ENCODE assay signal across 10 mouse cellular contexts in the genomic region with DNA sequence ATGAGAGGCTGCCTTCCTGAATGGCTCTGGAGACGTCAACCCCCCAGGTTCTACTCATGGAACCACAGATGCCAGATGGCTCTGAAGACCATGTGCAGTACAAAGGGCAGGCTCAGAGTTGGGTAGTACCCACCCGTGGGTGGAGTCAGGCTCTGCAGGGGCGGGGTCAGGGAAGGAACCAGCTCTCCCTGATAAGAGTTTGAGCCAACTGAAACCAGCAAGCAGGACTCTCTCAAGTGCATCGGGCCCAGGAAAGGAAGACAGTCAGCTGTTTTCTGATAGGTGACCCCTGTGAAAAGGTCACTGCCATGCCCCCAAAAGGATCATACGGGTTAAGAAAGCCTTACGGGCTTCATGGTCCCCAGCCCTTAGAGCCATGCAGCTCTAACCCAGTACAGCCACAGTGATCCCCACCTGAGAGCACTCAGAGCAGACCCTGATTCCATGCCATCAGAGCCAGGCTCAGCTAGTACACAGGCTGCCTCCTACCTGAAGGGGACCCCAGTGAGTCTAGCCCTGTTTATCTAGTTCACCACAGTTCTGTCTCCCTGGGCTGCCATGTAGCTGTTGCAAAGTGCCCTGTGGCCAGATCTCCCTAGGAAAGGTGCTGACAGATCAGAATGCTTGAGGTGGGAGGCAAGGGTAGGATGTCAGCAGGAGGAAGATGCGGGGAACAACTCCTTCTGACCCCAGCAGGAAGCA. TPM values are rescaled to one million over a fixed set of nuclear protein-coding genes. Genes with fewer than 3 reads are reported as not detected.
A peak's percentile ranks its signal among the peaks of the same experiment; 100 is the strongest.
DNase-seq lines count a peak whose midpoint lies in the region; ATAC-seq and TF ChIP-seq lines count a peak whose summit lies in the region.
"Had no signal": no experiment of that assay in that cellular context is flagged by ENCODE, and none has a peak within 500 bp of the region (broad histone marks: within the 10 kb centered on the region; RNA-seq: fewer than 3 reads in every experiment).

No protein-coding gene starts in this region.

- TF ChIP-seq CTCF in testis, adult 2 months (IDR thresholded peaks at IDR 0.05; ENCODE audit: control insufficient read depth, insufficient read depth, insufficient replicate concordance, low read depth, low read length) = no peak
- TF ChIP-seq CTCF in lung, postnatal 0 days (IDR thresholded peaks at IDR 0.05) = no peak

- ATAC-seq in intestine, embryonic 16.5 days = peak; percentile 73
- ATAC-seq in lung, postnatal 0 days = peak; percentile 23; the same call in 1 of the 2 replicates
- no peak for ATAC-seq in hindbrain, embryonic 16.5 days

- TF ChIP-seq EP300 in lung, postnatal 0 days (IDR thresholded peaks at IDR 0.05) = no peak

- H3K4me3 ChIP-seq in testis, adult 2 months (ENCODE audit: control insufficient read depth, low read depth, low read length) = peak overlapping the region; percentile 78
- no peak overlapping the region for H3K4me3 ChIP-seq in intestine, embryonic 16.5 days (ENCODE audit: low read length)
- H3K4me3 ChIP-seq in lung, postnatal 0 days (ENCODE audit: low read depth, low read length) = no peak overlapping the region
- no peak overlapping the region for H3K4me3 ChIP-seq in embryonic facial prominence, embryonic 10.5 days
- no peak overlapping the region for H3K4me3 ChIP-seq in hindbrain, embryonic 16.5 days (ENCODE audit: low read length)

- no peak overlapping the region for H3K4me2 ChIP-seq in intestine, embryonic 16.5 days (ENCODE audit: low read depth, low read length)
- no peak overlapping the region for H3K4me2 ChIP-seq in lung, postnatal 0 days (replicated peaks; ENCODE audit: low read depth, low read length)
- H3K4me2 ChIP-seq in hindbrain, embryonic 16.5 days (ENCODE audit: low read length) = no peak overlapping the region
- H3K4me2 ChIP-seq: hindbrain, embryonic 14.5 days had no signal

- no peaks in the 10 kb centered on the region for H3K27me3 ChIP-seq in testis, adult 2 months (ENCODE audit: control insufficient read depth, insufficient read depth, low read length)
- H3K27me3 ChIP-seq in intestine, embryonic 16.5 days (replicated peaks; ENCODE audit: control insufficient read depth, insufficient read depth, low read length) = no peaks in the 10 kb centered on the region
- no peaks in the 10 kb centered on the region for H3K27me3 ChIP-seq in lung, postnatal 0 days (replicated peaks; ENCODE audit: insufficient read depth, low read length)
- no peaks in the 10 kb centered on the region for H3K27me3 ChIP-seq in embryonic facial prominence, embryonic 10.5 days (replicated peaks; ENCODE audit: low read depth, poor library complexity, severe bottlenecking)
- H3K27me3 ChIP-seq in hindbrain, embryonic 16.5 days (replicated peaks; ENCODE audit: control insufficient read depth, insufficient read depth, low read length) = no peaks in the 10 kb centered on the region

- TF ChIP-seq POLR2A in testis, adult 2 months (IDR thresholded peaks at IDR 0.05; ENCODE audit: control insufficient read depth, low read depth, low read length) = no peak

- H3K27ac ChIP-seq in testis, adult 2 months (ENCODE audit: control insufficient read depth, insufficient read depth, low read depth, low read length) = no peak overlapping the region
- H3K27ac ChIP-seq in intestine, embryonic 16.5 days (ENCODE audit: low read length) = peak overlapping the region; percentile 92
- H3K27ac ChIP-seq in lung, postnatal 0 days (ENCODE audit: low read length) = no peak overlapping the region
- H3K27ac ChIP-seq in embryonic facial prominence, embryonic 10.5 days (replicated peaks) = no peak overlapping the region
- no peak overlapping the region for H3K27ac ChIP-seq in hindbrain, embryonic 16.5 days (ENCODE audit: low read depth, low read length)
- H3K27ac ChIP-seq: hindbrain, embryonic 14.5 days; macrophage had no signal

- DNase-seq in testis, postnatal 14 days (ENCODE audit: low spot score) = no peak
- peak; percentile 31 for DNase-seq in lung, postnatal 0 days (ENCODE audit: low spot score)
- DNase-seq in thymus, postnatal 4 days = peak; percentile 59
- no peak for DNase-seq in embryonic facial prominence, embryonic 10.5 days (ENCODE audit: low spot score)
- no peak for DNase-seq in right cerebral cortex, postnatal 25 days

- H3K9ac ChIP-seq in intestine, embryonic 16.5 days (ENCODE audit: low read depth, low read length) = peak overlapping the region; percentile 38; the same call in 1 of the 2 replicates
- H3K9ac ChIP-seq in lung, postnatal 0 days (replicated peaks; ENCODE audit: low read depth) = no peak overlapping the region
- no peak overlapping the region for H3K9ac ChIP-seq in hindbrain, embryonic 16.5 days (ENCODE audit: low read depth, low read length)
- H3K9ac ChIP-seq: hindbrain, embryonic 14.5 days had no signal

- peaks cover 11% of the 10 kb centered on the region for H3K4me1 ChIP-seq in testis, adult 2 months (ENCODE audit: control insufficient read depth, insufficient read depth, low read length)
- peaks cover 29% of the 10 kb centered on the region for H3K4me1 ChIP-seq in intestine, embryonic 16.5 days (ENCODE audit: control insufficient read depth, insufficient read depth, low read length)
- H3K4me1 ChIP-seq in lung, postnatal 0 days (ENCODE audit: insufficient read depth, low read depth, low read length) = peaks cover 12% of the 10 kb centered on the region
- H3K4me1 ChIP-seq in embryonic facial prominence, embryonic 10.5 days = 0 out of 2 replicates have a peak, but pooled peaks cover 3% of the 10 kb centered on the region
- H3K4me1 ChIP-seq in hindbrain, embryonic 16.5 days (ENCODE audit: control insufficient read depth, insufficient read depth, low read depth, low read length) = peaks cover 7% of the 10 kb centered on the region

- WGBS in intestine, embryonic 16.5 days = 63% methylated on average over 7 of the region's 7 CpGs
- WGBS in lung, postnatal 0 days = 64% methylated on average over 7 of the region's 7 CpGs
- WGBS in embryonic facial prominence, embryonic 10.5 days = 74% methylated on average over 7 of the region's 7 CpGs
- 72% methylated on average over 7 of the region's 7 CpGs for WGBS in hindbrain, embryonic 16.5 days

- H3K36me3 ChIP-seq in testis, adult 2 months (ENCODE audit: control insufficient read depth, insufficient read depth, low read length) = peaks cover 5% of the 10 kb centered on the region
- H3K36me3 ChIP-seq in intestine, embryonic 16.5 days (ENCODE audit: control insufficient read depth, insufficient read depth, low read length) = no peaks in the 10 kb centered on the region
- peaks cover 8% of the 10 kb centered on the region; the same call in 1 of the 2 replicates for H3K36me3 ChIP-seq in lung, postnatal 0 days (ENCODE audit: insufficient read depth, low read length)
- H3K36me3 ChIP-seq in embryonic facial prominence, embryonic 10.5 days (replicated peaks) = peaks cover 10% of the 10 kb centered on the region
- peaks cover 10% of the 10 kb centered on the region for H3K36me3 ChIP-seq in hindbrain, embryonic 16.5 days (ENCODE audit: control insufficient read depth, insufficient read depth, low read length)

- H3K9me3 ChIP-seq in intestine, embryonic 16.5 days (ENCODE audit: control insufficient read depth, low read length) = no peaks in the 10 kb centered on the region
- H3K9me3 ChIP-seq in lung, postnatal 0 days (ENCODE audit: low read length) = no peaks in the 10 kb centered on the region
- no peaks in the 10 kb centered on the region for H3K9me3 ChIP-seq in embryonic facial prominence, embryonic 10.5 days
- no peaks in the 10 kb centered on the region for H3K9me3 ChIP-seq in hindbrain, embryonic 16.5 days (ENCODE audit: control insufficient read depth, low read length)

RNA-seq across cellular contexts. Expression of a gene that starts 13.1 kb away (rescaled TPM):
- polyA plus RNA-seq in testis, adult 2 months (2012; rRNA removed) = 0.17 TPM in 1 of 2 replicates, not detected in the other
- 1.5 and 2.0 TPM in 2 replicates for polyA plus RNA-seq in intestine, embryonic 16.5 days (2015; fragmentation: Nextera tagmentation; extraction: Ambion mirVana)
- polyA plus RNA-seq in lung, postnatal 0 days (2015; fragmentation: Nextera tagmentation; extraction: Ambion mirVana) = 8.3 and 9.1 TPM in 2 replicates
- 2.6 TPM in 2 replicates for polyA plus RNA-seq in embryonic facial prominence, embryonic 10.5 days (2016; fragmentation: Nextera tagmentation; extraction: Ambion mirVana)
- polyA plus RNA-seq in hindbrain, embryonic 16.5 days (2015; fragmentation: Nextera tagmentation; extraction: Ambion mirVana) = 0.41 and 0.97 TPM in 2 replicates

RNA-seq across cellular contexts. Expression of a gene that starts 21.0 kb away (rescaled TPM):
- polyA plus RNA-seq in testis, adult 2 months (2012; rRNA removed) = 19.5 and 20.0 TPM in 2 replicates
- 11.3 and 12.2 TPM in 2 replicates for polyA plus RNA-seq in intestine, embryonic 16.5 days (2015; fragmentation: Nextera tagmentation; extraction: Ambion mirVana)
- 13.5 and 15.1 TPM in 2 replicates for polyA plus RNA-seq in lung, postnatal 0 days (2015; fragmentation: Nextera tagmentation; extraction: Ambion mirVana)
- 4.1 and 5.5 TPM in 2 replicates for polyA plus RNA-seq in embryonic facial prominence, embryonic 10.5 days (2016; fragmentation: Nextera tagmentation; extraction: Ambion mirVana)
- polyA plus RNA-seq in hindbrain, embryonic 16.5 days (2015; fragmentation: Nextera tagmentation; extraction: Ambion mirVana) = 9.4 and 11.7 TPM in 2 replicates

RNA-seq across cellular contexts. Expression of a gene that starts 44.7 kb away (rescaled TPM):
- polyA plus RNA-seq in testis, adult 2 months (2012; rRNA removed) = 0.52 and 0.95 TPM in 2 replicates
- polyA plus RNA-seq in intestine, embryonic 16.5 days (2015; fragmentation: Nextera tagmentation; extraction: Ambion mirVana) = 3.7 and 4.1 TPM in 2 replicates
- polyA plus RNA-seq in lung, postnatal 0 days (2015; fragmentation: Nextera tagmentation; extraction: Ambion mirVana) = 0.73 and 0.94 TPM in 2 replicates
- polyA plus RNA-seq in embryonic facial prominence, embryonic 10.5 days (2016; fragmentation: Nextera tagmentation; extraction: Ambion mirVana) = 2.8 and 3.2 TPM in 2 replicates
- 2.9 and 3.9 TPM in 2 replicates for polyA plus RNA-seq in hindbrain, embryonic 16.5 days (2015; fragmentation: Nextera tagmentation; extraction: Ambion mirVana)

RNA-seq across cellular contexts. Expression of a gene that starts 47.7 kb away (rescaled TPM):
- polyA plus RNA-seq in testis, adult 2 months (2012; rRNA removed) = 6.4 and 6.7 TPM in 2 replicates
- 42.5 and 50.5 TPM in 2 replicates for polyA plus RNA-seq in intestine, embryonic 16.5 days (2015; fragmentation: Nextera tagmentation; extraction: Ambion mirVana)
- 21.4 and 24.1 TPM in 2 replicates for polyA plus RNA-seq in lung, postnatal 0 days (2015; fragmentation: Nextera tagmentation; extraction: Ambion mirVana)
- 69.4 and 69.8 TPM in 2 replicates for polyA plus RNA-seq in embryonic facial prominence, embryonic 10.5 days (2016; fragmentation: Nextera tagmentation; extraction: Ambion mirVana)
- polyA plus RNA-seq in hindbrain, embryonic 16.5 days (2015; fragmentation: Nextera tagmentation; extraction: Ambion mirVana) = 24.0 and 24.4 TPM in 2 replicates

RNA-seq across cellular contexts. Expression of a gene that starts 60.0 kb away (rescaled TPM):
- 111 and 130 TPM in 2 replicates for polyA plus RNA-seq in testis, adult 2 months (2012; rRNA removed)
- polyA plus RNA-seq in intestine, embryonic 16.5 days (2015; fragmentation: Nextera tagmentation; extraction: Ambion mirVana) = 831 and 949 TPM in 2 replicates
- 565 and 604 TPM in 2 replicates for polyA plus RNA-seq in lung, postnatal 0 days (2015; fragmentation: Nextera tagmentation; extraction: Ambion mirVana)
- polyA plus RNA-seq in embryonic facial prominence, embryonic 10.5 days (2016; fragmentation: Nextera tagmentation; extraction: Ambion mirVana) = 1,409 and 1,454 TPM in 2 replicates
- 533 and 548 TPM in 2 replicates for polyA plus RNA-seq in hindbrain, embryonic 16.5 days (2015; fragmentation: Nextera tagmentation; extraction: Ambion mirVana)

Comparison
In these comparisons a context has a peak if more than half of its experiments do, and no peak if none do; other contexts are left out.
1. DNase-seq: peak in lung, postnatal 0 days (single experiment) and thymus, postnatal 4 days (single experiment); none in testis, postnatal 14 days (single experiment), embryonic facial prominence, embryonic 10.5 days (single experiment) and right cerebral cortex, postnatal 25 days (single experiment).